Mouse (Mus musculus) frontal cortex, postnatal 25 days (tissue): ENCODE measurements around the gene Susd4.

Experiments
- DNase-seq, 2 experiments: peaks; one replicate each; pipeline ENCODE4 v3.0.0; 2022; ENCODE audit warnings: low spot score in 2 of 2

The Susd4 gene

DNA sequence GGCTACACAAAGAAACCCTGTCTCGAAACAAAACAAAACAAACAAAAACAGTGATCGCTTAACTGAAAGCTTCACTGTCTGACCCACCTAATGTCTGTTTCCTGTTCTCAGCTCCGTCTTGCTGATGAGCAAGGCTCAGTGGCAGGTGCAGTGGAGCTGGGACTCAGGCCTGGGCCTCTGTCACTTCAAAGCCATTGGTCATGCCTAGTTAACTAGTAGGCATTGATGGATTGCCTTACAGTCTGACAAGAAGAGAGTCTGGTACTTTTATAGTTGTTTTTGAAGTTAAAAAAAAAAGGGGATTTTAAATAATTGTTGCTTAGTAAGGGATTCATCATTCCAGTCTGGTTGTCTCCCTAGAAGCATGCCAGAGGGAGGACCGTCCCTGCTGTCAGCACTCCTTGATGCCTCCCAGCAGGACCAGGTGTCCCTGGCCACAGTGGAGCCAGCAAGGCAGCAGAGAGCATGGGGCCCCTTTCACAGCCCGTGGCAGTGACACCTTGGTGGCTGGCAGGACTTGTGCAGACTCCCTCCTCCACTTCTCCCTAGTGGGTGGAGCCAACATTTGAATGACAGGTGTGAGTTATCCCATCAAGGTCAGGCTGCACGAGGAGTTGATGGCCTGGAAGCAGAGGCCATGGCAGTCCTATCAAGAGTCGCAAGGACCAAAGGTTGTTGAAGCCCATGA lies 98.2 kb downstream of the Susd4 start:
- no peak for DNase-seq

DNA sequence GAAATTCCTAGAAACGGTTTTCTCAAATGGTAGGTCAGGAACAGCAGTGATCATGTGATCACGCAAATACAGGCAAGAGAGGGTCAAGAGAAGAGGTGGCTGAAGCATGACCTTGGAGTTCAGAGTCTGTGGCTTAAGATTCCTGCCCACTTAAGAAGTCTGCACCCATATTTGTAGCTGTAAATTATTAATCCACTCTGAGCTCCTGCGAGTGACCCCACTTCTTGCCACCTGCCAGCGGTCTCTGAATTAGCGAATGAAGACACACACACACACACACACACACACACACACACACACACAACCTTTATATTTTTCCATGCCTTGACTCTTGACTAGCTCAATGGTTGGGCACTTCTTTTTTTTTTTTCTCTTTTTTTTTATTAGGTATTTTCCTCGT lies 99.7 kb downstream of the Susd4 start:
- no peak for DNase-seq

DNA sequence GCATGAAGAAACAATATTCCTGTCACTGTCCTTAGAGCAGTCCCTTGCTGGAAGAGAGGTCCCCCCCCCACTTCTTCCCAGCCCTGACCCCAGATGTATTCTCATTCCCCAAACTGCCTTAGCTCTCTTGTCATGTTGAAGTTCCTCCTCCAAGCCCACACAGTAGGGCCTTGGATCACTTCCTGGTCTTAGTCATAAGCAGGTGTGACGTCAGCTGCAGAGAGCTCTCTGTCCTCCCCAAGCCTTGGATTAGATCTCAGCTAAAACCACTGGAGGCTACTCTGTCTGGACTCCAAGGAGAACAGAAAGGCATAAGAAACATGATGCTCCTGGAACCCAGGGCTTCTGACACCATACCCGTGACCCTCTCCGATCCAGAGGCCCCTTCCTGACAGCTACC lies 104.2 kb downstream of the Susd4 start:
- no peak for DNase-seq

DNA sequence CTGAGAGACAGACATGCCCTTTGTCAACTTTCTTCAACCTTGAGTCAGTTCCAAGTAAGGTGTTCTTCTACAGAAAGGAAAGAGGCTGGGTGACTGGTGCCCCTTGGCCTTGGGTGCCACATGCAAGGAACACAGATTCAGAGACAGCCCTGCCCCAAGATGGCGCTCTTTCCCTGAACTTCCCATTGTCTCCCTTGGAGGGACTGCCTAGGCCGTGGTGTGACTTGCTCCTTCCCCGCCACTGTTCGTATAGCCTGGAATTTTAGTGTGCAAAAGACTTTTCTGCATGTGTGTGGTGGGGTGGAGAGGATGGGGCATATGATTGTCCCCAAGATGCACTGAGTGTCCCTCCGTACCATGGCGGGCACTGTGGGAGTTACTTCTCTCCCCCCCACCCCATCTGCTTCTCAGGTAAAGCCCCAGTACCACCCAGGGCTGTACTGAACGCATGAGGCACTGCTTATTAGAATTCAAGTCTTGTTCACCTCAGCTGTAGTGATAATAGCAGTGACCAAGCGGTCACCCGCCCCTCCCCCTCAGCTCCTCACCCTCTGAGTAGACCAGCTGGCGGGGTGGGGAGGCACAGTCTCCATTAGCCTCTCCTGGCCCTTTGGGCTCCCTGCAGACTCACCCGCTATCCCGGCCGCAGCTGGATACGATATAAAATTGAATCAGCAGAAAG lies 104.9 kb downstream of the Susd4 start:
- peak; percentile 22 to 25 for DNase-seq

DNA sequence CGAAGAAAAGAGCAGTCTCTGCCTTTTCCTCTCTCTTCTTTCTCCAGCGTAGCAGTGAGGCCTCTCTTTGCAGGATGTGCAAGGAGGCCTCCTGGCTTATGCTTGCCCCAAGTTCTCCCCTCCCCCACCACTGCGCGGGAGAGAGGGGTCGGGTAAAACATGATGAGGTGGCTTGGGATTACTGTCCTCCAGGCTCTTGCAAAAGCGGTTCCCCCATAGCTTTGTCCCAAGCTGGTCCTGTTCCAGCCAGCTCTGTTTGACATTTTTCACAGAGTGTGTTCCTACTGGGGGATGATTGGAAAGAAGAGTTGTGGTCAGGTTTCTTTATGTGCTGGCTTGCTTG lies 105.4 kb downstream of the Susd4 start:
- DNase-seq: no peak

DNA sequence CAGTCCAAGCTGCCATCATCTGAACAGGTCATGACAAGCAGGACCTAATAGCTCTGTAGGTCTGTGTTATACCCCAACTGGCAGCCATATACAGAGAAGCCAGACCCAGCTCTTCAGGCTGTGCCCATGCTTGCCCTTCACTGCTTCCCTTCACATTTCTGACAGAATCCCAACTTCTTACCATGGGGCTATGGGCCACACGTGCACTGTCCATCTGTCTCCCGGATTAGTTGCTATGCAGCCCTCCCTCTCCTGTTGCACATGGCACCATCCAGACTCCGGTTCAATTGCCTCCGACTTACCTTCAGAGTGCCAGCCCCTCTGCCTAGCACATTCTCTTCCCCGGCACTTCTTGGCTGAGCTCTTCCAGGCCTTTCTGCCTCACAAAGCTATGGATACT lies 114.5 kb downstream of the Susd4 start:
- DNase-seq: no peak

DNA sequence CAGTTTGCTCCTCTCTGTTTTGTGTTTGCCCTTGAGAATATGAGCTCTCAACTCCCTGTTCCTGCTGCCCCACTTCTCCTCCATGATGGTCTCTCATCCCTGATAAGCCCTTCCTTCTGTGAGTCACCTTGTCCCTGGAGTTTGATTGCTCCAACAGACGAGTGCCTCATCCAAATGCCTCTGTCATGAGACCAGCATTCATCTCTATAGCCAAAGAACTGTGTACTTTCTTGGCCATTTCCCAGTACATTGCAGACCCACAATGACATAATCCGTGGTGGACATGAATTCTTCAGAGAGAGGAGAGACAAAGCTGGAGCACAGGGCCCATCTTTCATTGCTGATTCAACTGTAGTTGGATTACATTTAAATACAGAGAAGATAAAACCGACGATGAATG lies 115.1 kb downstream of the Susd4 start:
- DNase-seq: no peak

DNA sequence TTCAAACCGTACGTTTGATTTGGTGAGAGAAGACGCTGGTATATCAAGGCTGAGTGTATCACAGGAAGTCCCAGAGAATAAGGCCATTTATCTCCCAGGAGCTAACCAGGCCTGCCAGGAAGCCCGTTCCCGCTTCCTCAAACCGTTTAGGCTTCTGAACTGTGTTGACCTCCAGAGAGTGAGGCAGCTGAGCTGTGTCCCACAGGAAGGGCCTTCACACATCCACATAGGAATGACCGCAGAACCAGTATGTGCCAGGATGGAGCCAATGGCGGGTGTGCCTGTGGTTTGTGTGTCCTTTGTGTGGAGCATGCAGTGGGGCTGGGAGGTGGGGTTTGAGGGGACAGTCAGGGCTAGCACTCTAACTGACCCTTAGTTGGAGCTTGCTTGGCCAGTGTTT lies 117.6 kb downstream of the Susd4 start:
- no peak for DNase-seq

DNA sequence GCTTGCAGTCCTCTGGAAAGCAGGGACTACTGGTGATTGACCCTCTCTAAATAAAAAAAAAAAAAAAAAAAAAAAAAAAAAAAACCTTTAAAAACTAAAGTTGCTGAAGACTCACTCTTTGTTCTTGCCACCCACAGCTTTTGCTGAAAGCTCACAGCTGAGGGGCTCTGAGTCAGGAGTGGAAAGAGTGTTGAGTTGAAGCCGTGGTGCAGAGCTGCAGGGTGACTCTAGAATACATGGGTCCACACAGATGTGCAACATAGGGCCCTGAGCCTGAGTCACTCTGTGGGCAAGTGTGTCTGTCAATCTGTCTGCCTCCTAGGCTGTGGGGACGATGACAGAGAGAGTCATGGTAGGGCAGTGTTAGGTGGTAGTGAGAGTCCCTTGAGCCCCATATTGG lies 119.0 kb downstream of the Susd4 start:
- no peak for DNase-seq

DNA sequence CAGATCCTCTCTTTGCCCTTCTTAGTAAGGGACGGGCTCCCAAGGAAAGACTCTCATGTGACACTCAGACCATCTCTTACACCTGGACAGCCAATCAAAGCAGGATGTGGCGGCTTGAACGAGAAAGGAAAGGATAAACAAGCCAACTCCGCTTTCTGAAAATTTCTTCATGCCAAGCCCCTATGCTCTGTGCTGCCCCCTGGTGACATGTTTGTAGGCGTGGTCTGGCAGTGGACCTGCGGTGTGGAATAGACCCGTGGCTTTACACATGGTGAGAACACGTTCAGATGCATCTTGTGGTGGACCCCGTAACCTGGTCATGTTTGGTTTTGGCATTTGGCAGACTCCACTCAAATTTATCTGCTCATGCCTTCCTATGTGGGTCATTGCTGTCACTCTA lies 132.0 kb downstream of the Susd4 start:
- peak in 1 of 2 experiments; percentile 42 for DNase-seq

DNA sequence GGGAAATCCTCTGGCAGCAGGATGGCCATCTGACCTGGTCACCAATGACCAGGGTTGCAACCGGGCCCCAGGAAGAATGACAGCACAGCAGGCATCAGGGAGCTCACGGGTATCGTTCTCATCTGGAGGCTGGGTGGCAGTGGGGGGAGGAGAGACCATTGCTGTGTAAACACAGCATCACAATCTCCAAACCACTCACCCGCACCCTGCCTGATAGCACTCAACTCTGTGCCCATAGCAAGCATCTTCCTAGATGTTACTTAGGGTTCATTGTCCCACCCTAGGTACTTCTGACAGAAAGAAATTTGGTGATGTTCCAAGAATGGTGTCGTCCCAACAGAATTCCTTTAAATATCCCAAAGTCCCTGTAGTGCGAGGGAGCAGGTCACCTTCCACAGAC lies 133.4 kb downstream of the Susd4 start:
- DNase-seq: no peak

DNA sequence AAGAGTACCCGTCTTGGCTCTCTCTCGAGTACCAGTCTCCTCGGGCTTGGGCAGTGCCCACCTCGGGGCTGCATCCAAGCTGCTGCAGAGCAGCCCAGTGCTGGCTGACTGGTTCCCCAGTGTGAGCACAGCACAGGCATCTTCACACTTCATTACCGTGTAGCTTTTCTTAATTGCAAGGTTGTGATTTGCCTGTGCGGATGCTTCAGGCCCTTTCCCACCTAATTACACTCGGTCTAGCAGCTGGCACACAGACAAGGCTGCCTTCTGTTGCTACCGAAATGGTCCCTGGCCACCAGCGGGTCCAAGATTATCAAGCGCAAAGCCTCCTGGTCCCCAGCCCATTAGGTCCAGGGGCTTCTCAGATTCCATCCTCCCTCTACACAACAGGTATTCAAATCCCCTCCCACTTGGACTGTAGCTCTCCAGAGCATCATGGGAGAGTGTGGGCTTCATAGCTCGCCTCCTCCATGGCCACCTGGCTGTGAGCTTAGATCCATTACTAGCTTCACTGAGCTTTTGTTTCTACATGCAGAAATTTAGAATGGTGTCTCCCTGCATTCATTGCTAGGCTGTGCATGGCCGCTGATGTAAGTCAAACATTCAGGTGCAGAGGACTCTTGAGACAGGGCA lies 134.0 kb downstream of the Susd4 start:
- DNase-seq: no peak

DNA sequence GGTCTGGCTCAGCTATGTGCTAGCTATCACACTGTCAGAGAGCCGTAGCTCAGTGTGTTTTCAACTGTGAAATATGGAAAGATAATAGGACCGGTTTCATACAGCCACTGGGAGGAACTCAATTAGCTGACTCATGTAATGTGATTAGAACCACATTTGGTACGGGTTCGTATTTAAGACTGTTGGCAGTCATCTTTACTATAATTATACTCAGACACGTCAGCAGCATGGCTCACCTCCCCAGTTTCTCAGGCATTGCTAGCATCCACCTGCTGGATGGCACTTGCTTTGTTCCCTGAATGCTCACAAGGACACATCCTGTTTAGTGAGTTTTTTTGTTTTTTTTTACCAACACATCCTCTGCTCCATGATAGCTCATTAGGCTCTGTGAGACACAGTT lies 138.4 kb downstream of the Susd4 start:
- DNase-seq: no peak

DNA sequence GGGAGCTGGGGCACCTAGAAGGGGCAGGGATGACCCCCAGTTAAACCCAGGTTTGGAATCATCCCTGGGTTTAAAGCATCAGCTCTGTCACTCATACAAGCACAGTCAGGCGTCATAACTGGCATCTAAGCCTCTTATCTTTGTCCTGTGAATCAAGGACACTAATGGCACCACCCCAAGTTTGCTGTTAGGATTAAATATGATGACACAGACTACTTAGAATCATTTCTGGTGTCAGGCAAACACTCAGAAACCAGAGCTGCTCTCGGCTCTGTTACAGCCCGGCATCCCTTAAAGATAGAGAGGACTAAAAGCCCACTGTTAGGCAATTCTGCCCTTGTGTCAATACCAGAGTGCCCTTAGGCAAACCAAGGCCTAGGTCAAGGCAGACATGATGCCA lies 139.2 kb downstream of the Susd4 start:
- DNase-seq: no peak

DNA sequence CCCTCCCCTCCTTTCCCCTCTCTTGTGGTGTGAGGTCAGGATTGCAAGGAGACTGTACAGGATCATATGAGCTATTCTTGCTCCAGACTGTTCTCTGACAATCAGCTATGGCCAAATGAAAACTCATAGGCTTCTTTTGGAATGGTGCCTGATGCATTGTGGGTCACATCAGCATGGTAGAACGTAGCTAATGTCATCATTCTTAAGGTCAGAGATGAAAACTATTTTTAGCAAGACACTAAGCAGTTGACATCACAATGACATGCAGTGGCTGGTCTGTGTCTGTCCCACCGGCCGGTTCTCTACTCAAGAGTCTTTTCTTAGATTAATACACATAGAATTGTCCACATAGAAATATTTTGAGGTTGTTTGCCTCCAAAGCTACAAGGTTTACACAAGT lies 142.0 kb downstream of the Susd4 start:
- DNase-seq: no peak

DNA sequence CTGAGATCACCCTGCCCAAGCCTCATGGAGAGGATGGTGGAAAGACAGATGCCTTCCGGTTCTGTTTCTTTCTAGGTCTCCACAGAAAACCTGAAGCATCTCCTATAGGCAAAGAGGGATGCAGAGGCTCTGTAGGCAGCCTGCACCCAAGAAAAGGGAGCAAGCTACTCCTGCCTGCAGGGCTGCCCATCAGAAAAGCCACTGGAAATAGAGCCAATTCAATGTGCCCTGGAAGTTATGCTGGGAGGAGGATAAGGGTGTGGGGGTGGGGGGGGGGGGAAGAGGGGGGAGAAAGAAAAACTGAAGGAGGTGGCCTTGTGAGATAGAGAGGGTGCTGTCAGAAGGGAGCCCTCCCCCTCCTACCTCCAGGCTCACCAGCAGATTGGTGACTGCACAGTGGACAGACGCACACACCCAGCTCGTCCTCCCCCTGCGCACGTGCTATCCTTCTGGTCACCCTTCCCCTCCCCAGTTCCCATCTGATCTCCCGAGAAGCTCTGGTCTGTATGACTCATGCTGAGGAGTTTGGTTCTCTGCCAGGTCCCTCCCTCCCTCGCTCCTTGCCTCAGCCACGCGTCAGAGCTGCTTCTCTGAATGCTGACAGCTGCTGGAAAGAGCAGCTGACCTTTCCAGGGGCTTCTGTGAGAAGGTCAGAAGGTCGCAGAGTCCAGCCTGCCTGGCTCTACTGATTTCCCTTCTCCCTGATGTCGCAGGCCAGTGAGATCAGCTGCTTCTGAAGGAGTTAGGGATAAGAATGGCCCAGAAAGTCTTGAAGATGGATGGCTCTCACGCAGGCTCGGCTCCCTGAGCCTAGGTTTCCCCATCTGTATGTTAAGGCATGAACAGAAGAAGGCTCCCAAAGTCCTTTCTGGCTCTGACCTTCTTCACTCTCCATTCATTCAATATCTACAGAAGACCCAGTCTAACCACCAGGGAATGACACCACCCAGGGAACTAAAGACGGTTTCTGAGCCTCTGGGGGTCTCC lies 144.7 kb downstream of the Susd4 start:
- peak; percentile 79 to 85 for DNase-seq

DNA sequence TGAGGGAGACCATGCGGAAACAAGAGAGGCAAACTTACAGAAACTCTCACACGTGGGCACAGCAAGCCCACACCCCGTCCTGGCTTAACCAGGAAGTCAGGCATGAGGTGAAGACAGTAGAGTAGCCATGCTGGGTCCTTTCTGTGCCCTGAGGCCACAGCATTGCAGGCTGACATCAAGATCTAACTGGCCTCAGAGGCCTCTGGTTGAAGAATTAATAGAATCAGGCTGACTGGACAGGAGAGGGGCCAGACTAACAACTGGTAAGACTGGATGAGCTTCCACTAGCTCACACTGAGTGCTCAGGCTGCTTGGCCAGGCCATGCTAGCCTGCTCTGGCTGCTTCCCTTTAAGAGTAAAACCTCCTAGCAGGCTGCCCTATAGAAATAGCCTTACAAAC lies 145.4 kb downstream of the Susd4 start:
- no peak for DNase-seq

DNA sequence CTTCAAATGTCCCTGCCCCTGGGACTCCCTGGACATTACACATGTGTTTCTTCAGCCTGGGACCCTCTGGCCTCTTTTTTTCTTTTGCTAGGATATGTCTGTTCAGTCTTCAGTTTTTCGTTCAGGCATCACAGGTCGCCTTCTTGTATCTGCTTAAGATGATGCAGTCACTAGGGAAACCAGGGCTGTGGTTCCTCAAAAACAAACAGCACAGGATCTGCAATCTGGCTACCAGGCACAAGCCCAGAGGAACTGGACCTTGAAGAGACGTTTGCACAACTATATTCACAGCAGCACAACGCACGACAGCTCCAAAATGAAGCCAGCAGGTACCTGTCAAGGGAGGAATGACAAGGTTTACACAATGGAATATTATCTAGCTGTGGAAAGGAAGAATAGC lies 145.9 kb downstream of the Susd4 start:
- no peak for DNase-seq

DNA sequence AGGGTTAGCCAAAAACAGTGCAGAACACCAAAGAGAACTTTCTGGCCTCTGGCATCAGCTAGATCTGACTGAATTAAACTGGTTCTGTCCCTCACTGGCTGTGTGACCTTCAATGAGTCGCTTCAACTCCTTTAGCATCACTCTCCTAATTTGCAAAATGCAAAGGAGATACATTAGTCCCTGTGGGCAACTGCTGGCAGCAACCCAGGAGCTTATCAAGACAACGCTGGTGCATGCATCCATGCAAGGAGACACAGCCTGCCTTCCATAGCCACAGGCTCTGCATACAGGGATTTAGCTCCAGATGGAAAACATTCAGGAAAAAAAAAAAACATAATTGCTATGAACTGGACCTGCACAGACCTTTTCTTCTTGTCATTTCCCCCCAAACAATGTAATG lies 148.9 kb downstream of the Susd4 start:
- DNase-seq: no peak

DNA sequence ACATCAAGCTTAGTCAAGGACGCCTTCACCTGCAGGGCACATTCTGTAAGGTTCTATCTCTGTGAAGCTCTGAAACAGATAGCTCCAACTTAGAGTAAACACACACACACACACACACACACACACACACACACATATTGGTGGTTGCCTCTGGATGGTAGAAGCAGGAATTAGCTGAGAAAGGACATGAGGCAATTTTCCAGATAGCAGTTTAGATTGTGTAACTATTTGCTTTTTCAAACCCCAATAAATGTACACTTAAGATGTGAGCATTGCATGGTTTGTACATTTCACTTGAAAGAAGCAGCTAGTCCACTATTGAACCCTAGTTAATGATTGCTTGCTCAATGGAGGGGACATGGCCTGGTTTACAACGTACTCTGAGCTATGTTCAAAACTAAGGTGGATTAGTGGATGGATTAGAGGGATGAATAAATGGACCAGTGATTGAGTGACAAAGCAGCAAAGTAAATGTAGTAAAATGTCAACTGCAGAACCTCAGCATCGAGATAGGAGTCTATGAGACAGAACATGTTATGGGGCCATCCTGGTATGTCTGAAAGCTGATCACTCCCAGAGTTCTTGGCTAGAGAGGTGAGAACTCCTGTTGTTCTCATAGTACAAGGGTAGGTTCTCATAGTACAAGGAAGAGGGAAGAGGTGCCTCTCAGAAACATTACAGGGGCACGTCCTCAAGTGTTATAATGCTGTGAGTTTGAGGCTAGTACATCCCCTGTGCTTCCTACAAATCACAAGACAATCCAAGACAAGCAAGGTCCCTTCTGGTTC lies 150.7 kb downstream of the Susd4 start:
- no peak for DNase-seq

DNA sequence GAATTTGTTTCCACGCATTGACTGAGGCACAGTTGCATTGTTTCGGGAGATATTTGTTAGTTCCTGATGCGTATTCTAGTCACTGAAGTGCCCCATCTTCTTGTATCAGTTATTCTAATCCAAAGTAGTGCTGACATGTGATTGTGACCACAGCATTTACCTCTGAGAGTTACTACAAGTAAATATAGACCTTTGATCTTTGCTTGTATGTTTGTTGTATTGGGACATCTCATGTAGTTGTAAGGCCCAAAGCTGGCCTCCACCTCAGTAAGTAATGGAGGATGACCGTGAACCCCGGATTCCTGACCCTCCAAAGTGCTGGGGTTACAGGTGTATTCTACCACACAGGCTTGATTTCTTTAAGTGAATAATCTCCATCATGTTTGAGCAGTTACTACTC lies 152.5 kb downstream of the Susd4 start:
- no peak for DNase-seq
